Mouse (Mus musculus) inflammation-experienced regulatory T-cells, adult 6 months (primary cell): ENCODE data around the gene Crmp1. TPM values are rescaled to one million over a fixed set of nuclear protein-coding genes. Genes with fewer than 3 reads are reported as not detected.

Source experiments
- ATAC-seq: one replicate; pipeline ENCODE4 v1.8.0; 2017
- polyA plus RNA-seq, 3 experiments: library from polyadenylated mRNA; unstranded; fragments of 100-300 nt; shearing (Covaris generic); gene quantifications; one replicate each; pipeline ENCODE4 v1.2.1; 2017

Crmp1 gene
- polyA plus RNA-seq, 3 experiments from 2014 or later, result 9.3 to 31.3 (median 12.3) TPM

GRCm38 (mm10) chr5:37240550-37240949 is 1.2 kb upstream of the Crmp1 start:
- ATAC-seq, result no peak

- ATAC-seq, result no peak
Observed at GRCm38 (mm10) chr5:37241224-37241623, 516 bp upstream of the Crmp1 start.

DNA sequence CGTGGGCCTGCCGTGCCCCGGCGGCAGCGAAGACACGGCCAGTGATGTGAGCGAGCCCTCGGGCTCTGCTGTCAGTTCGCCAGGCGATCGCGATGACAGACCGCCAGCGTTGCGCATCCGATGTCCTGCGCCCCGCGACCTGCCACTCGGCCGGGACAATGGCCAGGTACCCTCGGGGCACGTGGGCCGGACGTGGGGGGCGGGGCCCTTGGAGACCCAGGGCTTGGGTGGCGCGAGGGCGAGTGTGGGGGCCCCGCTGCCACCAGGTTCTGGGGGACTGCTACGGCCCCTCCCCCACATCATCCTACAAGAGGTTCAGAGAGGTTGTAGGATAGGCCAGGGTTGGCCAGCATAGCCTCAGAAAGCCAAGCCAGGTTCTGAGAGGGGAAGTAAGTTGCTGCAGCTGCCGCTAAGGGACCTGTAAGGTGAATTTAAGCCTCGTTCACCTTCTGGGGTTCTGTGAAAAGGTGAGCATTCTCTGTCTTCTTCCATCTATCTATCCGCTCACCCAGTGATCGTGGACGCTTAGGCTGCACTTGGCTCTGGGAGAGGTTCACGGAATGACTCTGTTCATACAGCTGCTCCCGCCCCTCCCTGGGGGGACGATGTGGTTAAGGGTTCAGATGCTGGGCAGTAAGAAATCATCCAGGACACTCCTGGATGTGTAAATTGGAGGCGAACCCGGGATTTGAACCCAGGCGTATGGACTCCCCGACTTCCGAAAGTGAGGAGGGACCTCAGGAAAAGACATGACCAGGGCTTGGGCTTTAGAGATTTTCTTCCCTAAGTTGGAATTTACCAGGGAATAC is 824 bp downstream of the Crmp1 start:
- no peak for ATAC-seq

GRCm38 (mm10) chr5:37243169-37243886 is 1.6 kb downstream of the Crmp1 start:
- ATAC-seq, result no peak

DNA sequence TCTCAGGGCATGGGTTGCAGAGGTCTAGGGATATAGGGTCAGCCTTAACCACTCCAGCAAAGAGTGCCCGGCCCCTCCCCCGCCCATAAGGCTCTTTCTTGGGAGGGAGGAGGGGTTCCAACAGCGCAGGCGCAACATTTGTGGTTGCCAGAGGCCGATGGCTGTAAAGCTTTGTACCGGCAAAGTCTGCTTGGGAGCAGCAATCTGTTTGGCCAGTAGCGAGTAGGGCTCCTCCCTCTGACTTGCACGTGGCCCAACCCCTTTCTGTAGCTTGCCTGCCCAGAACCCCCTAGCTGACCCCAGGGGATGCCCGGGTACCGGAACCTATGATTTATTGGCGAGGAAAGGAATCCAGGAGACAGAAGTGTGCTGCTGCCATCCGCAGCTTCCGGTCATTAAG is 2.4 kb downstream of the Crmp1 start:
- no peak for ATAC-seq

GRCm38 (mm10) chr5:37244666-37245242 is 3.0 kb downstream of the Crmp1 start:
- no peak for ATAC-seq

GRCm38 (mm10) chr5:37245651-37246050 is 3.9 kb downstream of the Crmp1 start:
- peak; percentile 77 for ATAC-seq

- ATAC-seq, result peak; percentile 68
Observed at GRCm38 (mm10) chr5:37246138-37246910, 4.6 kb downstream of the Crmp1 start.

DNA sequence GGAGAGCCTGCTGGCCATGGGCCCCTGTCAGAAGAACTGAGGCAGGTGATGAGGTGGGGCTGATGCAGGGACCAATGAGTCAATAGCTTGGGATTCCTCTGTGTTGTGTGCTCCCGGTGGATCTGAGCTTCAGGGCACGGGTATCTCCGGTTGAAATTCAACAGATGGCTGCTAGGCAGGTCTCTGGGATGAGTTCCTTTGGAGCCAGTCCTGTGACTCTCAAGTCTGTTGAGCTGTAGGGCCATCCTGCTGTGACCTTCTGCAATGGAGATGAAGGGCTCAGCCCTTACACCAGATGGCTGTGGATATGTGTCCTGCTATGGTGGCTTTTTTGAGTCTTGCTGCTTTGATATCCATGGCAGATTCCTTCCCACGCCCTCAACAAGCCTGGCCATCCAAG is 5.7 kb downstream of the Crmp1 start:
- no peak for ATAC-seq

GRCm38 (mm10) chr5:37248870-37249269 is 7.1 kb downstream of the Crmp1 start:
- ATAC-seq, result no peak

DNA sequence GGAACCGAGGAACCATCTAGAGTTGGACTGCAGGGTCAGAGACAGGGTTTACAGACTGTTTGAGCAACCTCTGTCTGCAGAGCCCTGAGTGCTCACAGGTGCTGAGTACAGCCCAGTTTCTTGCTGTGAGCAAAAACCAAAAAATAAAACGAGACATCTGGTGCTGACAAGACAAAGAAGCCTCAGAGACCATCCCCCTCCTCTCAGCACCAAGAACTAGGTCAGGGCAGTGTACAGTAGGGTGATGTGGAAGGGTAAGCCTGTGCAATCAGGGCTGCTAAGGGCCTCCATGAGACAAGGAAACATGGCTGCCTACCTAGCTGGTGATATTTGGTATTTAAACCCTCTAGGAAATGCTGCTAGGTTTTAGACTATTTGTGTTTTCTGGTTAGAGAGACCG is 9.9 kb downstream of the Crmp1 start:
- peak; percentile 32 for ATAC-seq

GRCm38 (mm10) chr5:37252101-37252804 is 10.5 kb downstream of the Crmp1 start:
- no peak for ATAC-seq

- ATAC-seq, result no peak
Observed at GRCm38 (mm10) chr5:37254523-37254922, 12.8 kb downstream of the Crmp1 start.

DNA sequence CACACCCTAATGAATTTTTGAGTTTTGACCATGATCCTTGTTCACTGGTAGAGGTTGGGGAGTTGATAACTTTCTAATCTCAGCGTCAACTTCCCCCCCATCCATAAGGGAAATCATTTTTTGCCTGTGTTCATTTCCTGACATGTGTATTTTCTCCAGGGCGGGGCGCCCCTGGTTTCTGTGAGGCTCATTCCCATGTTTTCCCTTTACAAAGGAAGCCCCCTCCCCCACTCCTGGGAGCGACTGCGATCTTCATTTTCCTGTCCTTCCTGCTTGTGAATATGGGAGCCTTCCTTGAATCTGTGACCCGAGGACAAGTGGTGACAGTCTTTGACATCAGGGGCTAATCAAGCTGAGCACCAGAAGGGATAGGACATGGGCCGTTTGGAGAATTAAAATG is 15.1 kb downstream of the Crmp1 start:
- no peak for ATAC-seq

GRCm38 (mm10) chr5:37257243-37257642 is 15.5 kb downstream of the Crmp1 start:
- ATAC-seq, result no peak

GRCm38 (mm10) chr5:37261734-37262133 is 20.0 kb downstream of the Crmp1 start:
- no peak for ATAC-seq

GRCm38 (mm10) chr5:37263816-37264215 is 22.1 kb downstream of the Crmp1 start:
- no peak for ATAC-seq

DNA sequence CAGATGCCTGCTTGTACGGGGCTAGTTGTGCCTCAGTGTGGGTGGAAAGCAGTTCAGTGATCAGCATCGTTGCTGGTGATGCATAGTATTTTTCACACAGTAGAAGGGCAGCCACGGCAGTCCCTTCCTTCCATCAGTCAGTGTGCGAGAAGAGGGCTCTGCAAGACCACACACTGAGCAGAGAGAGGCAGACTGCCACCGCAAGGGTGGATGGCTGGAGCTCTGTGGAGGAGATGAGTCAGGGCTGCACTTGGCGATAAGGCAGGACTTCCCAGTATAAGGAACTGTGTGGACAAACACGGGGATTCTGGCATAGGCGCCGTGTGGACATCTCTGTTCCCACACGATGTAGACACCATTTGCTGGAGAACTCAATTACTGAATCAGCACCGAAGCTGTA is 39.3 kb downstream of the Crmp1 start:
- ATAC-seq, result no peak

DNA sequence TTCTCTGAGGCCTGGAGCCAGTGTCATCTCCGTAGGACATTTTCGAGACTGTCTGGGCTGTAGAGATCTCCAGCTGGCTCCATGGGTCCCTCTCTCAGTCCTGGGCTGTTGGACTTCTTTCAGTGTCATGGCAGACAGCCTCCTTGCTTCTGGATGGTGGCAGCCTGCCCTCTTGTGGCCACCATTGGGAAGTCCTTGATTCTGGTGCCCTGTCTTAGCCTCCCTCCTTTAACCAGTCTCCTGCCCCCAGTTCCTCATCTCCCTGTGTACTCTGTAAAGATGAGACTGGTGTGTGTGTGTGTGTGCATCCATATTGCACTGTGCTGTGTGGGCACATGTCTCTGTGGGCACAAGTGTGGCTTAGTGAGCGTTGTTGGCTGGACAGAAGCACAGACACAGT is 46.6 kb downstream of the Crmp1 start:
- ATAC-seq, result peak; percentile 50

- ATAC-seq, result peak; percentile 46
Observed at GRCm38 (mm10) chr5:37289236-37289635, 47.5 kb downstream of the Crmp1 start.

DNA sequence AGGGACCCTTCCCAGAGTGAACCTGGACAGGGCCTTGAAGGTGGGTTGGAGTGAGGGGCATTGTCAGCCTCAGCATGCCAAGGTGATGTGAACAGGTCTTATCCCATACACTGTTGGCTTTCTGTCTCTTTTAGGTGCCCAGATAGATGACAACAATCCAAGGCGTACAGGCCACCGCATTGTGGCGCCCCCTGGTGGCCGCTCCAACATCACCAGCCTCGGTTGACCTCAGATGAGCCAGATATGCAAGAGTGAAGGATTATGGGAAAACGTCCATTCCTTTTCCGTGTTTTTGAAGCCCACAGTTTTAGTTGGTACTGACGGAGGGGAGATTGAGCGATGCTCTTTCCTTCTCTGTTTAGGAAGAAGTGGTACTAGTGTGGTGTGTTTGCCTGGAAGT is 49.2 kb downstream of the Crmp1 start:
- no peak for ATAC-seq

DNA sequence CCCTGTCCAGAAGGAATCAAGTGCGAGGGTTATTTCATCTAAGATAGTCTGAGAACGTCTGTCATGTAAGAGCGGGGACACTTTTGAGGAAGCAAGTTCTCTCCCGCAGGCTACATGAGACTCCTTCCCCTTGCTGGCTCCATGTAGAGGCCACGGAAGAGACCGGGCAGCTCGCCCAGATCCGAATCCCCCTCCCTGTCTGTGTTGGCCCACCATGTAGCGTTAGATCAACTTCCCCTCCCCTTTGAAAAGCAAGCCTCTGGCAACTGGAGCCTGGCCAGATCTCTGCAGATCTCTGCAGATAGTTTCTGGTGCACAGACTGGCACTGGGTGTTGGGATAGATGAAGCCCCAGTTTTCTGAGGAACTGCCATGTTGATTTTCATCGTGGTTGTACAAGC is 55.0 kb downstream of the Crmp1 start:
- ATAC-seq, result no peak
